Mouse (Mus musculus) ES-Bruce4 (cell line): ENCODE data around the gene Rbm44. TPM values are rescaled to one million over a fixed set of nuclear protein-coding genes. Genes with fewer than 3 reads are reported as not detected.

Source experiments
- H3K27ac ChIP-seq: 2 replicates; pipeline ENCODE4 v1.5.1; 2012; ENCODE audit warnings: low read length, inconsistent platforms; ENCODE audit not compliant: insufficient read depth
- H3K27me3 ChIP-seq: 2 replicates; pipeline ENCODE4 v1.6.1; 2012; ENCODE audit warnings: mild to moderate bottlenecking, low read length, inconsistent platforms; ENCODE audit not compliant: control insufficient read depth, poor library complexity, insufficient read depth, severe bottlenecking
- H3K36me3 ChIP-seq: 2 replicates; pipeline ENCODE4 v1.6.1; 2012; ENCODE audit warnings: inconsistent platforms, mild to moderate bottlenecking, low read length, moderate library complexity; ENCODE audit not compliant: control insufficient read depth, poor library complexity, insufficient read depth, severe bottlenecking
- H3K4me1 ChIP-seq: one replicate; pipeline ENCODE4 v1.8.1; 2011; ENCODE audit warnings: low read length; ENCODE audit not compliant: control insufficient read depth, insufficient read depth
- H3K4me3 ChIP-seq: 2 replicates; pipeline ENCODE4 v1.5.1; 2011; ENCODE audit warnings: low read depth, mild to moderate bottlenecking, low read length
- H3K9ac ChIP-seq: 2 replicates; pipeline ENCODE4 v1.6.1; 2012; ENCODE audit warnings: low read depth, mild to moderate bottlenecking, inconsistent platforms; ENCODE audit not compliant: poor library complexity, severe bottlenecking
- H3K9me3 ChIP-seq: replicated peaks from 2 replicates; pipeline ENCODE4 v1.6.1; 2012; ENCODE audit warnings: mild to moderate bottlenecking, low read length, inconsistent platforms; ENCODE audit not compliant: control insufficient read depth, poor library complexity, insufficient read depth, severe bottlenecking
- CTCF ChIP-seq: IDR thresholded peaks from one replicate; pipeline ENCODE4 v1.8.1; 2011; ENCODE audit warnings: low read depth, low read length
- EP300 ChIP-seq: IDR thresholded peaks from 2 replicates; pipeline ENCODE4 v1.6.1; 2011; ENCODE audit warnings: low read depth, low read length; ENCODE audit not compliant: insufficient read depth
- POLR2A ChIP-seq: IDR thresholded peaks from one replicate; pipeline ENCODE4 v1.8.1; 2011; ENCODE audit warnings: low read length; ENCODE audit not compliant: insufficient read depth
- polyA plus RNA-seq: library from polyadenylated mRNA; stranded (reverse); fragments of >200 nt; gene quantifications from 2 replicates; pipeline ENCODE4 v1.2.4, GENCODE M21; 2011; ENCODE audit warnings: low read depth; ENCODE audit not compliant: missing spikeins, insufficient read depth, insufficient read length

The Rbm44 gene
- polyA plus RNA-seq, 1 experiment = 11.9 TPM

GRCm38 (mm10) chr1:91207334-91208074 is 62.6 kb downstream of the Rbm44 start:
- H3K9me3 ChIP-seq = no peaks in the 10 kb centered on the region
- no peaks in the 10 kb centered on the region for H3K27me3 ChIP-seq
- H3K27ac ChIP-seq = no peak overlapping the region
- no peaks in the 10 kb centered on the region for H3K4me1 ChIP-seq
- no peaks in the 10 kb centered on the region for H3K36me3 ChIP-seq
- H3K9ac ChIP-seq = no peak overlapping the region
- TF ChIP-seq CTCF = no peak
- TF ChIP-seq POLR2A = no peak
- TF ChIP-seq EP300 = no peak
- H3K4me3 ChIP-seq = no peak overlapping the region

GRCm38 (mm10) chr1:91209343-91209742 is 64.5 kb downstream of the Rbm44 start:
- H3K27ac ChIP-seq = no peak overlapping the region
- no peak for TF ChIP-seq EP300
- TF ChIP-seq CTCF = no peak
- TF ChIP-seq POLR2A = no peak
- no peaks in the 10 kb centered on the region for H3K27me3 ChIP-seq
- H3K4me3 ChIP-seq = no peak overlapping the region
- H3K9ac ChIP-seq = no peak overlapping the region
- no peaks in the 10 kb centered on the region for H3K9me3 ChIP-seq
- H3K4me1 ChIP-seq = no peaks in the 10 kb centered on the region
- H3K36me3 ChIP-seq = no peaks in the 10 kb centered on the region

- no peaks in the 10 kb centered on the region for H3K4me1 ChIP-seq
- no peaks in the 10 kb centered on the region for H3K36me3 ChIP-seq
- no peak overlapping the region for H3K27ac ChIP-seq
- no peaks in the 10 kb centered on the region for H3K27me3 ChIP-seq
- no peak overlapping the region for H3K9ac ChIP-seq
- H3K9me3 ChIP-seq = no peaks in the 10 kb centered on the region
- TF ChIP-seq POLR2A (no peak), EP300 (no peak), CTCF (no peak)
- no peak overlapping the region for H3K4me3 ChIP-seq
These were observed 64.9 kb downstream of the Rbm44 start for GRCm38 (mm10) chr1:91209785-91210184.

GRCm38 (mm10) chr1:91211099-91211498 is 66.2 kb downstream of the Rbm44 start:
- Histone ChIP-seq H3K4me3 (no peak overlapping the region), H3K4me1 (no peaks in the 10 kb centered on the region), H3K27ac (no peak overlapping the region), H3K27me3 (no peaks in the 10 kb centered on the region), H3K36me3 (no peaks in the 10 kb centered on the region), H3K9ac (no peak overlapping the region), H3K9me3 (no peaks in the 10 kb centered on the region)
- TF ChIP-seq CTCF (peak; percentile 68), EP300 (no peak), POLR2A (no peak)

- Histone ChIP-seq H3K27ac (no peak overlapping the region), H3K4me3 (no peak overlapping the region), H3K27me3 (no peaks in the 10 kb centered on the region), H3K9me3 (no peaks in the 10 kb centered on the region), H3K4me1 (no peaks in the 10 kb centered on the region), H3K36me3 (no peaks in the 10 kb centered on the region), H3K9ac (no peak overlapping the region)
- TF ChIP-seq POLR2A (no peak), CTCF (no peak), EP300 (no peak)
These were observed 66.7 kb downstream of the Rbm44 start for GRCm38 (mm10) chr1:91211591-91212008.

GRCm38 (mm10) chr1:91215264-91215663 is 70.4 kb downstream of the Rbm44 start:
- Histone ChIP-seq H3K4me1 (no peaks in the 10 kb centered on the region), H3K9me3 (no peaks in the 10 kb centered on the region), H3K36me3 (no peaks in the 10 kb centered on the region), H3K27ac (no peak overlapping the region), H3K27me3 (no peaks in the 10 kb centered on the region), H3K9ac (no peak overlapping the region), H3K4me3 (no peak overlapping the region)
- TF ChIP-seq EP300 (no peak), CTCF (no peak), POLR2A (no peak)
